Mouse (Mus musculus) stomach, embryonic 15.5 days (tissue): ENCODE measurements around the gene Sox21. TPM values are rescaled to one million over a fixed set of nuclear protein-coding genes. Genes with fewer than 3 reads are reported as not detected.

Source experiments
- ATAC-seq: fragments of 200-750 bp; cut with Nextera tagmentation; 2 replicates; pipeline ENCODE4 v1.8.0; 2017; ENCODE audit warnings: low read depth, moderate number of reproducible peaks, moderate TSS enrichment; ENCODE audit not compliant: insufficient read depth, low FRiP score
- H3K27ac ChIP-seq: fragments of 300-500 bp; sonication (generic); 2 replicates; pipeline ENCODE4 v1.5.1; 2015; ENCODE audit warnings: mild to moderate bottlenecking, inconsistent platforms
- H3K27me3 ChIP-seq: fragments of 300-500 bp; sonication (generic); replicated peaks from 2 replicates; pipeline ENCODE4 v1.6.1; 2015; ENCODE audit warnings: inconsistent platforms
- H3K36me3 ChIP-seq: fragments of 300-500 bp; sonication (generic); 2 replicates; pipeline ENCODE4 v1.6.1; 2015; ENCODE audit warnings: inconsistent platforms
- H3K4me1 ChIP-seq: fragments of 300-500 bp; sonication (generic); 2 replicates; pipeline ENCODE4 v1.6.1; 2015; ENCODE audit warnings: inconsistent platforms
- H3K4me2 ChIP-seq: fragments of 300-500 bp; sonication (generic); 2 replicates; pipeline ENCODE4 v1.6.1; 2015; ENCODE audit warnings: mild to moderate bottlenecking, inconsistent platforms
- H3K4me3 ChIP-seq: fragments of 300-500 bp; sonication (generic); replicated peaks from 2 replicates; pipeline ENCODE4 v1.5.1; 2015; ENCODE audit warnings: inconsistent platforms
- H3K9ac ChIP-seq: fragments of 300-500 bp; sonication (generic); 2 replicates; pipeline ENCODE4 v1.6.1; 2015; ENCODE audit warnings: inconsistent platforms
- H3K9me3 ChIP-seq: fragments of 300-500 bp; sonication (generic); 2 replicates; pipeline ENCODE4 v1.6.1; 2016; ENCODE audit warnings: inconsistent platforms
- WGBS: fragments of 180-500 bp; shearing (Covaris S2); methylation state at CpG from one replicate; pipeline ENCODE4 v1.1.7; 2015; 5-methylcytosine and 5-hydroxymethylcytosine counted together
- polyA plus RNA-seq: library from polyadenylated mRNA; unstranded; fragments of >200 nt; fragmentation: Nextera tagmentation; extraction: Ambion mirVana; gene quantifications from 2 replicates; pipeline ENCODE4 v1.2.1, GENCODE M21; 2015

The Sox21 gene
- polyA plus RNA-seq: 6.2 TPM in 2 replicates

GRCm38 (mm10) chr14:118236886-118237289, at the start of gene Sox21:
Gene Sox21, minus strand, starts transcription at chr14:118237030.
- peak; percentile 92 for ATAC-seq
- Histone ChIP-seq H3K4me3 (peak within 1 kb of the TSS; percentile 52), H3K27me3 (peaks cover 57% of the 10 kb centered on the region), H3K27ac (peak within 1 kb of the TSS; percentile 77), H3K9me3 (no peaks in the 10 kb centered on the region), H3K9ac (peak within 1 kb of the TSS; percentile 22; the same call in 1 of the 2 replicates), H3K36me3 (no peaks in the 10 kb centered on the region), H3K4me1 (peaks cover 25% of the 10 kb centered on the region), H3K4me2 (peak within 1 kb of the TSS; percentile 76)
- WGBS: under 1% methylated on average over 34 of the region's 34 CpGs

GRCm38 (mm10) chr14:118286096-118286495, 49.3 kb upstream of the Sox21 start:
- no peak overlapping the region for H3K9ac ChIP-seq
- 65% methylated on average over 2 of the region's 2 CpGs for WGBS
- H3K4me2 ChIP-seq: no peak overlapping the region
- H3K9me3 ChIP-seq: no peaks in the 10 kb centered on the region
- H3K4me1 ChIP-seq: no peaks in the 10 kb centered on the region
- no peak overlapping the region for H3K27ac ChIP-seq
- no peaks in the 10 kb centered on the region for H3K27me3 ChIP-seq
- H3K36me3 ChIP-seq: no peaks in the 10 kb centered on the region
- no peak for ATAC-seq
- H3K4me3 ChIP-seq: no peak overlapping the region

- 50% methylated on average over 14 of the region's 14 CpGs for WGBS
- H3K4me1 ChIP-seq: no peaks in the 10 kb centered on the region
- H3K27me3 ChIP-seq: no peaks in the 10 kb centered on the region
- no peaks in the 10 kb centered on the region for H3K9me3 ChIP-seq
- H3K27ac ChIP-seq: no peak overlapping the region
- H3K4me2 ChIP-seq: no peak overlapping the region
- ATAC-seq: peak; percentile 89
- H3K4me3 ChIP-seq: no peak overlapping the region
- H3K36me3 ChIP-seq: no peaks in the 10 kb centered on the region
- no peak overlapping the region for H3K9ac ChIP-seq
Observed at GRCm38 (mm10) chr14:118282917-118283316, 46.1 kb upstream of the Sox21 start.

- WGBS: 93% methylated on average over 3 of the region's 3 CpGs
- no peak overlapping the region for H3K4me2 ChIP-seq
Observed at GRCm38 (mm10) chr14:118282272-118282671, 45.4 kb upstream of the Sox21 start.

GRCm38 (mm10) chr14:118277704-118278498, 41.1 kb upstream of the Sox21 start:
- Histone ChIP-seq H3K27me3 (no peaks in the 10 kb centered on the region), H3K9me3 (no peaks in the 10 kb centered on the region), H3K27ac (no peak overlapping the region), H3K4me1 (no peaks in the 10 kb centered on the region), H3K4me2 (no peak overlapping the region), H3K9ac (no peak overlapping the region), H3K36me3 (no peaks in the 10 kb centered on the region), H3K4me3 (no peak overlapping the region)
- 81% methylated on average over 7 of the region's 7 CpGs for WGBS
- no peak for ATAC-seq

More at GRCm38 (mm10) chr14:118282272-118282671, 45.4 kb upstream of the Sox21 start:
- Histone ChIP-seq H3K4me1 (no peaks in the 10 kb centered on the region), H3K9me3 (no peaks in the 10 kb centered on the region), H3K9ac (no peak overlapping the region), H3K36me3 (no peaks in the 10 kb centered on the region), H3K4me3 (no peak overlapping the region), H3K27me3 (no peaks in the 10 kb centered on the region), H3K27ac (no peak overlapping the region)
- no peak for ATAC-seq

- Histone ChIP-seq H3K4me2 (no peak overlapping the region), H3K36me3 (no peaks in the 10 kb centered on the region), H3K9me3 (no peaks in the 10 kb centered on the region), H3K27ac (0 out of 2 replicates have a peak overlapping the region, but pooled peaks have one; percentile 58), H3K4me1 (no peaks in the 10 kb centered on the region), H3K9ac (no peak overlapping the region), H3K27me3 (no peaks in the 10 kb centered on the region), H3K4me3 (no peak overlapping the region)
- 60% methylated on average over 6 of the region's 6 CpGs for WGBS
- ATAC-seq: peak; percentile 85
Observed at GRCm38 (mm10) chr14:118272594-118273555, 36.0 kb upstream of the Sox21 start.

- Histone ChIP-seq H3K27me3 (no peaks in the 10 kb centered on the region), H3K27ac (no peak overlapping the region), H3K9ac (no peak overlapping the region), H3K9me3 (no peaks in the 10 kb centered on the region), H3K36me3 (no peaks in the 10 kb centered on the region), H3K4me1 (no peaks in the 10 kb centered on the region), H3K4me3 (no peak overlapping the region), H3K4me2 (no peak overlapping the region)
- WGBS: 69% methylated on average over 4 of the region's 4 CpGs
- peak; percentile 45 for ATAC-seq
Observed at GRCm38 (mm10) chr14:118268849-118269248, 32.0 kb upstream of the Sox21 start.

GRCm38 (mm10) chr14:118266660-118267059, 29.8 kb upstream of the Sox21 start, which contains the start of gene Gm9376:
Gene Gm9376, plus strand, starts transcription at chr14:118266960.
- no peak for ATAC-seq
- 80% methylated on average over 2 of the region's 2 CpGs for WGBS

GRCm38 (mm10) chr14:118253381-118253780, 16.6 kb upstream of the Sox21 start:
- Histone ChIP-seq H3K4me3 (no peak overlapping the region), H3K36me3 (no peaks in the 10 kb centered on the region), H3K9me3 (no peaks in the 10 kb centered on the region), H3K27ac (no peak overlapping the region), H3K27me3 (no peaks in the 10 kb centered on the region), H3K4me2 (no peak overlapping the region), H3K4me1 (no peaks in the 10 kb centered on the region), H3K9ac (no peak overlapping the region)
- ATAC-seq: no peak
- 88% methylated on average over 6 of the region's 6 CpGs for WGBS

More at GRCm38 (mm10) chr14:118266660-118267059, 29.8 kb upstream of the Sox21 start, which contains the start of gene Gm9376:
- Histone ChIP-seq H3K4me3 (no peak within 1 kb of the TSS), H3K36me3 (no peaks in the 10 kb centered on the region), H3K4me2 (no peak within 1 kb of the TSS), H3K9me3 (no peaks in the 10 kb centered on the region), H3K27ac (no peak within 1 kb of the TSS), H3K27me3 (no peaks in the 10 kb centered on the region), H3K4me1 (no peaks in the 10 kb centered on the region), H3K9ac (no peak within 1 kb of the TSS)

- H3K9ac ChIP-seq: no peak overlapping the region
- 73% methylated on average over 2 of the region's 2 CpGs for WGBS
- H3K4me3 ChIP-seq: no peak overlapping the region
- no peaks in the 10 kb centered on the region for H3K9me3 ChIP-seq
- ATAC-seq: no peak
- H3K36me3 ChIP-seq: no peaks in the 10 kb centered on the region
- no peak overlapping the region for H3K27ac ChIP-seq
- no peak overlapping the region for H3K4me2 ChIP-seq
- H3K27me3 ChIP-seq: peaks cover 31% of the 10 kb centered on the region
- H3K4me1 ChIP-seq: peaks cover 6% of the 10 kb centered on the region; the same call in 1 of the 2 replicates
Observed at GRCm38 (mm10) chr14:118241416-118241815, 4.6 kb upstream of the Sox21 start.

- no peak overlapping the region for H3K9ac ChIP-seq
- no peak overlapping the region for H3K27ac ChIP-seq
- 9% methylated on average over 8 of the region's 8 CpGs for WGBS
- peaks cover 25% of the 10 kb centered on the region for H3K4me1 ChIP-seq
- H3K27me3 ChIP-seq: peaks cover 49% of the 10 kb centered on the region
- H3K36me3 ChIP-seq: no peaks in the 10 kb centered on the region
- no peak overlapping the region for H3K4me2 ChIP-seq
- no peak for ATAC-seq
- no peaks in the 10 kb centered on the region for H3K9me3 ChIP-seq
- no peak overlapping the region for H3K4me3 ChIP-seq
Observed at GRCm38 (mm10) chr14:118239351-118239750, 2.5 kb upstream of the Sox21 start.
